Mouse (Mus musculus) lung, postnatal 4 days (tissue): ENCODE measurements around the gene Lrrc30.

Experiments used
- DNase-seq, 2 experiments: peaks; one replicate each; pipeline ENCODE4 v3.0.0; 2021

Lrrc30 gene

DNA sequence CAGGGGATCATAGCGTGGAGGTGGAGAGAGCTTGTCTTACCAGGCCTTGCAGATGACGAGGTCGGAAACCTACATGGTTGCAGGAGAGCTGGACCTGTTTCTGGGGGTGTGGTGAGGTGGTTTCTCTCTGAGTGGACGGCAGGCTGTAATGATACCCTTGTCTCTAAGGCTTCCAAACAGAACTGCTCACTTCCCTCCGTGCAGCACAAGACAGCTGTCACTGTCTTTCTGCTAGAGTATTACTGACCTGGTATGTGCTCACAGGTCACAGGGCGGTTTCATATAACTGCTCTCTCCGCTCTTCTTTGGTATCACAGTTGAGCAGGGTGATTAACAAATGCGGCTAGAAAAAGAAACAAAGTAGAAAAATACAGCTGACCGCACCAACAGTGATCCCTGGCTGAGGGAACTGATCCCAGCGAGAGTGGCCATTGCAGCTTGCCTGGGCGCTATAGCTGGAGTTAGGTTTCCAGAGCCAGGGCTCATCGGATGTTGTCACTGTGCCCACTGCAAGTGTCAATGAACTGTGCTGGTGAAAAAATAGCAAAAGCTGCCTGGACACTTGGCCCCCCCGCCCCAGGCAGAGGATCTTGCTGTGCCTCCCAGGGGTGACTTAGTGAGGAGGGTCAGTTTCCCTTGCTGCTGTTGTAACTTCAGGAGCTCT lies at the start of gene Lrrc30:
TSS of gene Lrrc30 (minus strand) at position 48 of the 664 bp plus-strand sequence.
- DNase-seq, result no peak

DNA sequence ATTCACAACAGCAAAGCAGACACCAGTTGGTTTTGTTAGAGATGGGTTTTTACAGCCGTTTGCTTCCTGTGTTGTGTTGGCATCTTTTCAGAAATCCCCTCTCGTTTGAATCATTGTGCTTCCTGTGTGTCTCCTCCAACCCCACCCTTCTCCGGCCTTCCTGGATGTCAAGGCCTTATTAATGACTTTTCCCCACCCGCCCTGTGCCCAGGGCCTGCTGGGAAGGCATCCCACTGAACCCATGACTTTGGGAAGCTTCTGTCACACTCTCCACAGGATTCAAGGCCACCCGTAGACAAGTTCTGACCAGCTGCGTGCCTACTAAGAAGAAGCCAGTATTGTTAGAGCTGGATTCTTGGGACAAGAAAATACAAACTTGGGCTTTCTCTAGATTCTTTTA lies 48.6 kb upstream of the Lrrc30 start:
- peak; percentile 18 to 40 for DNase-seq

DNA sequence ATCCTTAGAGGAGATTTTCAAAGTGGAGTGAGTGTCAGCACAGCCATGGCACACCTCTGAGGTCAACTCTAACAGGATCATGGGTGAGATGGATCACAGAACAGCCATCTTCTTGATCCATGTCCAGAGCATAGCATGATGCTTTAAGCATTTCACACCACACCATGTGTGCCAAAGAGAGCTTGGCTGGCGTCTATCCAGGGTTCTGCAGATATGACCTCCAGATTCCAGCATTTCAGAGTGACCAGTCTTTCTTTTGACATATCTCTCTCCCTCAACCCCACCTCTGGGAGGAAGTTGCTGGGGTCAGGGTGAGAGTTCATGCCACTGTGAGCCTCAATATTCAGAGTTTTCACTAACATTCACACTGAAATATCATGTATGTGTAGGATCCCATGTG lies 46.1 kb upstream of the Lrrc30 start:
- DNase-seq, result no peak

DNA sequence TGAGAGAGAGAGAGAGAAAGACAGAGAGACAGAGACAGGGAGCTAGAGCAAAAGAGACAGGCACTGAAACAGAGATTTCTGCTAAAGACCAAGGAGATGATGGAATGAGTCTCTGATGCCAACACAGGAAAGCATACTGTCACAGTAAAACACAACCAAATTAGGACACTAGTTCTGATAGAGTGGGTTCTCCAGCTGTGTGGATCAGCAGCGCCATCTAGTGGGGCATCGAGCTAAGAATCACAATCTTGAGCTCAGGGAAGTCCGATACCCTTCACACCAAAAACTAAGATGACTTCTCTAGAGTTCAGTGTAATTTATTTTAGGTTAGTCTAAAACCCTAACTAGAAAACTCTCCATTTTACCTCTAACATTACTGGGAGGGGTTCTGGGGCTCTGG lies 35.5 kb upstream of the Lrrc30 start:
- DNase-seq, result peak; percentile 47 to 63

DNA sequence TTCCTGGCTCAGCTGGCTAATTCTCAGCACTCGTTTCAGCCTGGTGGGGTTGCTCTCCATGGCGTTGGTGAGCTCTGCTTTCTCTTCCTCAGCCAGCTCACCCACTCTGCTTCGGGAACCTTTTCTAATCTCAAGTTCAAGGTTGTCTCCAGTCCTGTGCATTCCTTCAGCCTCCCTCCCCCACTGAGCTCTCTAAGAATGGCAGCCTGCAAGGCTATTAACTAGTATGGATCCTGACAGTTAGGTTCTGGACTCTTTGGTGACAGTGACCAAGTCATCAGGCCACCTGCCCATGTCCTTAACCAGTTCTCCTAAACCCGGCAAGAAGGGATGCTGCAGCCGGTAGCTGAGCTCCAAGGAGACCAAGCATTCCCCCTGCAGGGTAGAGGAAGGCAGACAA lies 34.5 kb upstream of the Lrrc30 start:
- no peak for DNase-seq

DNA sequence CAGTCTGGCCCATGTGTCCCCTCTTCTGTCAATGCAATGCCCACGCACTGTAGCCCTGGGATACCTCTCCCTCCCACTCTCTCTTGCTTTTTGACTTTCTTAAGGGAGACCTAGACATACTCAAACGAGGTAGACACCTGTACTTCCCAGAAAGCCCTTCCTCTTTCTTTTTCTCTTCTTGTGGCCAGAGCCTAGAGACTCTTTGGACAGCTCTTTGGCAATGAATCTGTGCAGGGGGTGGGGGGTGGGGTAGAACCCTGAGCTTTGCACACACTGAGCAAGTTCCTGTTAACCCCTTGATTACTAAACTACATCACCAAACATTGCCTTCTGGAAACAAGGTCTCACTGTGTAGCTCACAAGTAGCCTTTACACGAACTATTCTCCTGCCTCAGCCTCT lies 31.8 kb upstream of the Lrrc30 start:
- DNase-seq, result no peak

DNA sequence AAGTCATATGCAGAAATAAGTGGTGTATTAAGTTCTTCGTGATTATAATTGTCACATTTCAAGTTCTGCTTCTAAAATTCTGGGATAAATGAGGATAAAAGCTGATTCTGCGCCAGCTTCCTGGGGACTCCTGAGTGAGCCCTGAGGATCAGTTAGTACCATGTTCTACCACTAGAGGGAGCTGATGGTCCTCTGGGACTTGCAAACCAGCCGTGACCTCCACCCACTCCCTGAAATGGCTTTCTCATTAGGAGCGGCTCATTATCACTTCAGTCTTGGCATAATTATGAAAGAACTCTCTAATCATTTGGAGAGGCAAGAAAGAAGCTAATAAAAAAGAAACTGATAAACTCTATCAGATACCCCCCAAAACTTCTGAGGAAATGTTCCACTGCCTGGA lies 19.0 kb upstream of the Lrrc30 start:
- peak in 1 of 2 experiments; percentile 68 for DNase-seq

DNA sequence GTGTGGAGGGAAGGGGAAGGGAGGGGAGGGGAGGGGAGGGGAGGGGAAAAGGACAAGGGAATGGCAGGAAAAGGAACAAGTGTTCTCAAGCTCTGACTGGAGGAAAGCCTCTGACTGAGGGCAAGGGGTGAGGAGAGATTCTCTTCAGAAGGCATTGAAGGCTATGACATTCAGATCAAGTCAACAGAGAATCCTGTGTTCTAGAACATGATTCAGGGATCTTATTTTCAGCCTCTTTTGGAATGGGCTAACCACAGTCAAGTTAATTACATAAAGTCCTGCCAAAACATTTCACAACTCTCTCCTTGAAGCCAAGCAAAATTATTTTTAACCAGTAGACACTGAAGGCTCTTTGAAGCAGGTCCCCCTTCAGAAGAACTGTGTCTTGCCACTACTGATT lies 9.1 kb upstream of the Lrrc30 start:
- DNase-seq, result no peak

DNA sequence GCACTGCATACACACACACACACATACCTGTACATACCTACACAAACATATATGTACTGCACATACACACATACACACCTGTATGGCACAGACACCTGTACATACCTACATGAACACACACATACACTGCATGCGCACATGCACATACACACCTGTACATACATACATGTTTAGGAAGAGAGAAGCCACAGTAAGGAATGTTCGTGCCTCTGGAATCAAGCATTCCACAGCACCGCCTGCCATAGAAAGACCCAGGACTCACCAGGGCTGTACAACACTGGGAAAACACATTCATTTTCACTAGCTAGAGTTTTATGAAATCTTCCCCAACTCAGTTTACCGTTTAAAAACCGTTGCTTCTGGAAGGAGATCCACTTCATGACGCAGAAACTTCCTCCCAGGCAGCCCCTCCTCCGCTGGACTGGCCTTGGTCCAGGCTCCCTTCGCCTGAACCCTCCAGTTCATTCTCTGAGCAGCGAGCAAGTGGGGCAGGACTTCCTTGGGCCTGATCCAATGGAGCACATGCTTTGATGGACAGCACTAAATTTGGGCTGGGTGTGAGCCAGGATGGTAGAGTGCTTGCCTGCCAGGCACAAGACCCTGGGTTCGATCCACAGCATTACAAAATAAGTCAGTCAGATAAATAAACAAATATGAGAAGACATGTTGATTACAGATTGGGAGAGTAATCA lies 5.7 kb upstream of the Lrrc30 start:
- DNase-seq, result peak; percentile 31 to 54

DNA sequence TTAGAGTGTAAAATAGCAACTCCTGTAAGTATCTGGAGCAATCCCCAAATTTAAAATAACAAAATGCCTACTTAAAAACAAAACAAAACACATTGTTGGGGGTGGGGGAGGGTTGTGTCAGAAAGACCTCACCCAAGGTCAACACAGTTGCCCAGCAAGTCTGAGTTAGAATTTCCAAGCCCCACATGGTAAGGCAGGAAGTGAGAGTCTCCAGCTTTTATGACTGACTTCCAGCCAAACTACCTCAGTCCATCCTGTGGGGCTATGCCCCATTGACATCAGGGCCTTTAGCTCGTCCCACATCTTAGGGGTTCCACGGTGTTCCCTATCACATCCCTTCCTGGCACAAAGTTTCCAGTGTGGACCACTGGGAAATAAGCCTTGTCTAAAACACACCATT lies 4.4 kb upstream of the Lrrc30 start:
- no peak for DNase-seq

DNA sequence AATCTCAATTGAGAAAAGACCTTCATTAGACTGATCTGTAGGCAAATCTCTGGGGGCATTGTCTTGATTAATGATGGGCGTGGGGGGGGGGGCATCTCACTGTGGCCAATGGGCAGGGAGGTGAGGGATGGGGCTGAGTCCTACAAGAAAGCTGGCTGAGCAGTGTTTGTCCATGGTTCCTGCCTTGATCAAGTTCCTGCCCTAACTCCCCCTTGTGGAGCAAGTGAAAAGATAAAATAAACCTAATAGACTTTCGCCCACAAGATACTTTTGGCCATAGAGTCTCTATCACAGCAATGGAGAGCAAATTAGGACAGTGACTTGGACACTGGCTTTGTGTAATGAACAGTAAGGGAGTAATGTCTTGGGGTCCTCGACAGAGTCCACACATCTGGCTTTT lies 3.8 kb upstream of the Lrrc30 start:
- no peak for DNase-seq

DNA sequence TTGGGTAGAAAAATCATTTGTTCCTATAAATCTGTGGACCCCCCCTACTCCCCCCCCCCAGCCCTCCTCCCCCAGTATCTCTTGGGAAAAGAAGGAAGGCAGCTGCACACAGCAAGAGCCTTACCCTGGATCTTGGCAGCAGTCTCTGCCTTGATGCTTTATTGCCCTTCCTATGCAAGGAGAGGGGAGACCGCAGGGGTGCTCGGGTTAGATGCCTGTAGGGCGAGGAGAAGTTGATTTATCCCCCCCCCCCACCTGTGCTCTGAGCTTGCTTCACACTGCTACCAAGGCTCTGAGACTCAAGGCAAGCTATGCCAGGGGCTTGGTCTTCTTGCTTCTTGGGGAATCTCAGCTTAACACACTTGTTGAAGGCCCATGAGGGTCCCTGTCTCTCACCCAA lies 2.8 kb downstream of the Lrrc30 start:
- no peak for DNase-seq

DNA sequence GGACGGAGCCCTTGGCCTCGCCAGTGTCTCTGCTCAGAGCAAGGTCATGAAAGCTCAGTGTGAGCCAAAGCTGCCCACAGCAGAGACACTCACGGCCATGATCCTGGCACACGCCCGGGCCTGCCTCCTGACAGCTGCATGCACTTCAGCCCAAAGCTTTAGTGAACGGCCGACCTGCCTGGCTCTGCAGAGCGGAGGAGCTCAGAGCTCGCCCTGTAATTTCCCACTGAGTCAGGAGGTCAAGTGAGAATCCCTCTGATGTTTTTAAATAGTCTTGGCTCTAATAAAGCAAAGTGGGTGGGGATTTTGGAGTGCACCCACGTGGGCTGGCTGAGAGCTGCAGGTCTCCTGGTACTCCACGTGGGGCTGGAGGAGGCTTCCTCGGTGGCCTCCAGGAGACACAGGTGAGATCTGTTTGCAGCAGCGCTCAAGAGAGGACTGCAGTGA lies 3.3 kb downstream of the Lrrc30 start:
- peak; percentile 15 to 54 for DNase-seq

DNA sequence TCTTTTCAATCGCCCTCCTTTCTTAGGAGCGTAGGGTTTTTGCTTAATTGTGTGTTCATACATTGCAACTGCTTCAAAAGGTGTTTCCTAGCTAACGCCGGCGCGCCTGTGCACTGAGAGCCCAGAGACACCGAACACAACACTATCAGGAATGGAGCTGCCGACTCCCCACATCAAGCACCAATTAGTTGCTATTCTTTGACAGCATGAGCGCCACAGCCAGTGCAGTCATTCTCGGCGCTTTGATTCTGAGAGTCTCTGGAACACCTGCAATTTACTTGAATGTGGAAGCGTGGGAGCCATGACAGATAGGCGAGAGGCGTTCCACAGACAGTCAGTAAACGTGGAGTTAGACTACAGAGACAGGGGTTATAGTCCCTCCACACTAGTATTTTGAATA lies 4.0 kb downstream of the Lrrc30 start:
- no peak for DNase-seq

DNA sequence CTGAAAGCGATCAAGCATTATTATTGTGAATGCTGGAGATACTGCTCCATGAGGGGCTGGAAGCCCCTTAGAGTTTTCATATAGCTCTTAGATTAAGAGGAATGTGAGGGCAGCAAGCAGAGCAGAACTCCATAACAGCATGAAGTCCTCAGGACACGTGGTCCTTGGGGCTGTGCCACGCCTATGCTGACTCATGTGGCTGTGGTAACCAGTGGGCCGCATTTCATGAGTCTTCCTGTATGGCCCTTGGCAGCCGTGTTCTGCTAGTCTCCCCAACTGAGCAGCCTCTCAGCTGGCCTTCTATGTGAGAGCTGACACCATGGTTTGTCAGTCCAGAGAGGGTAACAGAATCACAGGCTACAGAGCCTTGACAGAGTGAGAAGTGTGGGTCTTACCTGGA lies 7.1 kb downstream of the Lrrc30 start:
- no peak for DNase-seq

DNA sequence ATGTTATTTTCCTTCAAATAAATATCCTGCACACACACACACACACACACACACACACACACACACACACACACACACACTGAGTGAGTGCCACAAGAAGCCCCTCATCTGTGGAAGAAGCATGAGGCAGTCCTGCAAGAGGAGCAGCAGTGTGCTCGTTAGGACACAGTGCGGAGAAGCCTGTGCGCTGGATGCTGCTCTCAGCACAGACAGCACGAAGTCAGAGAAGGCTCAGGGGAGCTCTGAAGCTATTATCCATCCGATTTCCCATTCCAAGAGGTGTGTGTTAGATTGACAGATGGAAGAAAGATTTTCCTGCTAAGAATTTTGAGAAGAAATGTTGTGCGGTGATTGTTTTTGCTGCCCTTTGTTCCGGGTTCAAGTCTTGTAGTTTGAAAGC lies 13.5 kb downstream of the Lrrc30 start:
- DNase-seq, result no peak

DNA sequence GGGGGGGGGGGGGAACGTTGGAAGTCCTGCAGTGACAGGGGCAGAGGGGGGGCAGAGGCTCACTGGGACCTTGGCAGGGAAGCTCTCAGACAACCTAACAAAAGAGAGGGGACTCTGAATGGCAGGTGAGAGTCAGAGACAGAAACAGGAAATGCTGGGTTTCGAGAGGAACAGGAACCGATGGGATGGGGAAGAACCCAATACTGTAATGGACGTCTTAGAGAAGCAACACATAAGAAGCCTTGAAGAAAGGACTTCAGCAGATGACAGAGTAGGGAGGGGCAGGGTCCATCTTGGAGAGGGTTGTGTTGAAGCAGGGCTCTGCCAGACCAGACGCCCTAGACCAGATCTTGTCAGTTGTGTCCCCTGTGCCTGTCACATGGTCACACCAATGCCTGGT lies 18.1 kb downstream of the Lrrc30 start:
- DNase-seq, result no peak

DNA sequence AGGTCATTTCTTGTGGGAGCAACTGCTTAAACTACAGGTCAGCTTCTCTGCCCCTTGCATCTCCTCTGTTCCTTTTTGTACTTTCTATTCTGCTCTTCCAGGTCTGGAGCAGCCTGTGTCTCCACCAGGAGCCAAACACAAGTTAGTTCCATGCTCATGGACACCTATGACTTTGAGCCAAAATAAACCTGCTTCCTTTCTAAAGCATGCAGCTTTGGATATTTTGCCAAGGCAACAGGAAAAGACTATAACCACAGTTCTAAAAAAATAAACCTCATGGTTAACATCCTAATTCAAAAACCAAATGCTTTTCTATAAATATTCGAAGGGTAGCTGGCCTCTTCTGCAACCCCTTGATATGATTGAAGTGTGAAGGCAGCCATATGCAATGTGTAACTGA lies 19.9 kb downstream of the Lrrc30 start:
- no peak for DNase-seq

DNA sequence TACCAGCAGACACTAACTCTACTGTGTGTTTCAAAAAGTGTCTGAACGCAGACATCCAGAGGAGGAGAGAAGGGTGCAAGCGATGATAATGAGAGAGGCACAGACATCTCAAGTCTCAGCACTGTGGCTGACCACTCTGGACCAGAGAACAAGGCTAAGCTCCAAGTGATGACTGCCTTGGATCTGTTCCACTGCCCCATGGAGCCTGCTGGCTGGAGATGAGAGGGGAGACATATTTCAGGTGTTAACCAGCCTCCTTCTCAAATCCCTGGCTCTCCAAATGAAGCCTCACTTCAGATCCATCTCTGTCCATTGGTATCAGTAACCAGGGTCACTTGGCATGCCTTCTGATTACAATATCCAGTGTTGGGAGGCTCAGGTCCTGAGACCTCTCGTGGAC lies 20.4 kb downstream of the Lrrc30 start:
- no peak for DNase-seq

DNA sequence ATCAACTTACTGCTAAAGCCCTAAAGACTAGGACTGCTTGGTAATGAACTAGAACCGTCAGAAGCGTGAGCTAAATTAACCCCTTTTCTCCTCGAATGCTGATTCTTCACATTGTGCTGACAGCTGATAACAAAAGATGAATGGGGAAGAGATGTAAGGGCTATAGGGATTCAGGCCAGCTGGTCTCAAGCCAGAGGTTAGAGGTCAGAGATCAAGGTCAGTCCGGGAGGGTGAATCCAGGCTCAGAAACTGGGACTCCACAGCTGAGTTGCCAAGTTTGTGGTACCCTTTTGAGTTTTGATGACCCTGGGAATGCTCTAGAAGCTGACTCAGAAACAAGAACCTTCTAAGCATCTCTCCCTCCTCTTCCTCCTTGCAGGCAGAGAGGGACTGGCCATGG lies 28.1 kb downstream of the Lrrc30 start:
- DNase-seq, result no peak

DNA sequence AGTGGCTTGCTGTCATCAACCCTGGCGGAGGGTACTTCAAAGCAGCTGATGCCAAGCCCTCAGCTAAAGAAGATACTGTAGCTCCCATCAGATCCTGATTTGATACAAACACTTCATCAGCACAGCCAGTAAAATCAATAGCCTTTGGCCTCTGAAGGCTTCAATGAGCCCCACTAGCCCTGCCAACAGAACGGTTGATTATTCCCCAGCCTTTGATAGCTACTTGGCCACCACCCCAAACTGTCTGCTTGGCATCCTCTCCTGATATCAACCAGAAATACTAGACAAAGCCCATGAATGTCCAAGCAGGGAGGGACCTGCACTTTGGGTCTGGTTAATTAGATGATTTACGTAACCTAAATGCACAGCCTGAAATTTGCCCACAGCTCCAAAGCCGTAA lies 30.0 kb downstream of the Lrrc30 start:
- DNase-seq, result no peak

DNA sequence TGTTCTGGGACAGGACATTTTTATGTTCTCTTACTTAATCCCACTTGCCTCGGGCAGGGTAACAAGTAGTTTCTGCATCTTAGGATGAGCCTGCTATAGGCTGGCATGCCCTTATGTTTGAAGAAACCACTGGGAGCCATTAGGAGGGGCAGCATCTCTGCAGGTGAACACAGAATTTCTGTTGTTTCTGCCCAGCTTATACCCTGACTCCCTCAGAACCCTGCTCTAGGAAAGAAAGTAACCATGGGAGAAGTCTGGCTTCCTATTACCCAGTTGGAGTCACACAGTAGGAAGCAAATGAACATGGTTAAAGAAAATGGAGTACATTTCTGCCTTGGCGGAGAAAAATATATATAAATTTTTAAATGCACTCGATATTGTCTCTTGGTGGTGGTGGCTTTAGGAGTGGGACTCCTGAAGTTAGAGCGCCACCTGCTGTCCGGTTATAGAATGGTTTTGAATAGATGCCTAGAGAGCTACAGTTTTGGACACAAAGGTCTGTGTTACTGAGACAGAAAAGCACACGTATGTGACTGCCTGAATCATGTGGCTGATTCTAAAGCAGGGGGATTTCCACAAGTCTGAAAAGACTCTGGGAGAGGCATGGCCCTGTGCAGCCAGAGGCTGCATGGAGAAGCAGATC lies 47.5 kb downstream of the Lrrc30 start:
- peak; percentile 56 to 84 for DNase-seq

DNA sequence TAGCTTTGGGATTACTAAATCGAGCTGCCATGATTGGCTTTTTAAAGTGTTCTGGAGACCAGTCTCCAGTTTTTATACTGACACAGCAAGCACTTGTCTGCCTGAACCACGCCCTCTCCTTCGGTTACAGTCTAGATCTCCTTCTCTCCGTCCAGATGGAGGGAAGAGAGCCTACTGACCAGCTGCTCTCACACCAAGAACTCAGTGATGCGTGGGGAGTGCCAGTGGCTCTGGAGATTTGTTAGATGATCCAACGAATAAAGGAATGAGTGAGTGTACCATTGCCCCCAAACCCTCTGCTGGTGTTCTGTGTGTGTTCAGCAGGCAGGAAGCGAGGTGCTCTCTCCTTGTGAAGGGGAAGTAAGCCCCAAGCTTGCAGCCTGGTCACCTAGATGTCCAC lies 48.0 kb downstream of the Lrrc30 start:
- no peak for DNase-seq

DNA sequence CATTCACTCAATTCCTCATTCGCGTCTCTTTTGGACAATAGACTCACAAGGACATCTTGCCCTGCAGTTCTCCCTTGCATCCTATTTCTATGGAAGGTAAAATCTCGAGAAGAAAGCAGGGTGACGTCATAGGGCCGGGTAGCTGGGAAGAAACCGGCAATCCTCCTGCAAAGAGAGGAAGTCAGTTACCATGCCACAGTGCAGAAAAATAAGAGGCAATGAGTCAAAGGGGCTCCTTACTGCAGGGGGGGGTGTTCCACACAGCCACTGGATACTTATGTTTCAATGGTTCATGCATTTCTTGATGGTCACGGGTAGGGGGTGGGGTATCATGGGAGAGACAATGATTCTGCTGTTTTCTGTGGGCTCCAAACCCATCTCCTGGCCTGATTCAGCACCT lies 49.1 kb downstream of the Lrrc30 start:
- DNase-seq, result peak in 1 of 2 experiments; percentile 17
